Mouse (Mus musculus) frontal cortex, postnatal 36 days (tissue): ENCODE measurements around the gene Zfp987.
"Not testable (repeated sequence)": the region's sequence is repeated elsewhere in the genome, so short reads cannot be mapped to it uniquely, and the experiment has no call there.

Source experiments
- DNase-seq, 2 experiments: peaks; one replicate each; pipeline ENCODE4 v3.0.0; 2022; ENCODE audit warnings: low spot score in 2 of 2

The Zfp987 gene

GRCm38 (mm10) chr4:146096998-146097397 is at the start of gene Zfp987:
TSS of gene Zfp987 (plus strand) at chr4:146097298.
- DNase-seq = not testable (repeated sequence)

GRCm38 (mm10) chr4:146052536-146052935 is 44.6 kb upstream of the Zfp987 start:
- not testable (repeated sequence) for DNase-seq

DNA sequence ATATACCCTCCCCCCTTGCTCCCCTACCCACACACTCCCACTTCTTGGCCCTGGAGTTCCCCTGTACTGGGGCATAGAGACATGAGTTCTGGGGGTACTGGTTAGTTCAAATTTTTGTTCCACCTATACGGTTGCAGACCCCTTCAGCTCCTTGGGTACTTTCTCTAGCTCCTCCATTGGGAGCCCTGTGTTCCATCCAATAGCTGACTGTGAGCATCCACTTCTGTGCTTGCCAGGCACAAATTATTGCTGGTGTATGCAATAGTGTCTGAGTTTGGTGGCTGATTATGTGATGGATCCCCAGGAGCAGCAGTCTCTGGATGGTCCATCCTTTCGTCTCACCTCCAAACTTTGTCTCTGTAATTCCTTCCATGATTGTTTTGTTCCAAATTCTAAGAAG is 43.7 kb upstream of the Zfp987 start:
- DNase-seq = not testable (repeated sequence)

DNA sequence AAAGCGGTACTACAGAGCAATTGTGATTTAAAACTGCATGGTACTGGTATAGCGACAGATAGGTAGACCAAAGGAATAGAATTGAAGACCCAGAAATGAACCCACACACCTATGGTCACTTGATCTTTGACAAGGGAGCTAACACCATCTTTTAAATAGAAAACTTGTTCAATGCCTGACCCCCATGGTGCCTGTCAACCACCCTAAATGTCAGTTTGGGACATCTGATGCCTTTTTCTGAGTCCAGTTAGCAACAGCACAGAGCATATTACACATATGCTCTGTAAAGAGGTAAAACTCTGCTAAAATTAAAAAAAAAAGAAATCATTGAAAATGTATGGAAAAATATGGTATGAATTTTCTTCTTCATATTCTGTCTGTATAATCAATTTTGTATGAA is 41.8 kb upstream of the Zfp987 start:
- DNase-seq = no peak

DNA sequence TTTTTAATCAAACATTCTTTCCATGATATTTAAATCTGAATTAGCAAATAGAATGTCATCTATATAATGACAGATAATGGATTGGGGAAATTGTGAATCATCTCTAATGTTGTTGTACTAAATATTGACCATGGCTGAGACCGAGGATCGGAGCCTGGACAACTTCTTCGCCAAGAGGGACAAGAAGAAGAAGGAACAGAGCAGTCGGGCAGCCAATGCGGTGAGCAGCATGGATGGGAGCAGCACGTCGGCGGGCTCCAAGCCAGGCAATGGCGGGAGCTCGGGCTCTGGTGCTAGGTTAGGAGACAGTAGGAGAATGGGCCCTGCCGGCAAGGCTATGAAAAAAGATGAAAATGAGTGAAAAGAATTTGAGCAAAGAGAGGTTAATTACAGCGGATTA is 38.5 kb upstream of the Zfp987 start:
- not testable (repeated sequence) for DNase-seq

DNA sequence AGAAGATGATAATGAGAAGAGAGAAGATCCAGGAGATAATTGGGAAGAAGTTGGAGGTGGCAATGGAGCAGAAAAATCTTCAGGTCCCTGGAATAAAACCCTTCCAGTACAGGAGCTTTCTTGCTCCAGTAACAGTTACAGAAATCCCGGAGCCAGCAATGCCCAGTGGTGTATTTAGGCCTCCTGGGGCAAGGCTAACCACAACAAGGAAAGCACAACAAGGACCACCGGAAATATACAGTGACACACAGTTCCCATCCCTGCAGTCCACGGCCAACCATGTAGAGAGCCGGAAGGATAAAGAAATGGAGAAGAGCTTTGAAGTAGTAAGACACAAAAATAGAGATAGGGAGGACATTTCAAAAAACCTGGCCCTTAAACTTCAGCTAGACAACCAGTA is 38.0 kb upstream of the Zfp987 start:
- not testable (repeated sequence) for DNase-seq

- DNase-seq = not testable (repeated sequence)
These were observed 37.0 kb upstream of the Zfp987 start for GRCm38 (mm10) chr4:146059974-146060693.

DNA sequence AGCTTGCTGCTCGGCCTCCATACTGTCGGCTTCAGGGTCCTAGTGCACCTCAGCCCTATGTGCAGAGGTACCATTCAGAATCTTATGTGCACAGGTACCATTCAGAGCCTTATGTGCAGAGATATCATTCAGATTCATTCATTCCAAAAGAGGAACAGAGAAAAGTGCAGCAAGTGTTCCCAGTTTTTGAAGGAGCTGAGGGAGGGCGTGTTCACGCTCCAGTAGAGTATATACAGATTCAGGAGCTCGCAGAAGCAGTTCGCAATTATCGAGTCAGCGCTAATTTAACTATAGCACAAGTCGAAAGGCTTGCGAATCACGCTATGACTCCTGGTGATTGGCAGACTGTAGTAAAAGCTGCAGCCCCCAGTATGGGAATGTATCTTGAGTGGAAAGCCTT is 36.0 kb upstream of the Zfp987 start:
- DNase-seq = not testable (repeated sequence)

- not testable (repeated sequence) for DNase-seq
These were observed 35.1 kb upstream of the Zfp987 start for GRCm38 (mm10) chr4:146062021-146062420.

- DNase-seq = not testable (repeated sequence)
These were observed 34.1 kb upstream of the Zfp987 start for GRCm38 (mm10) chr4:146063001-146063400.

DNA sequence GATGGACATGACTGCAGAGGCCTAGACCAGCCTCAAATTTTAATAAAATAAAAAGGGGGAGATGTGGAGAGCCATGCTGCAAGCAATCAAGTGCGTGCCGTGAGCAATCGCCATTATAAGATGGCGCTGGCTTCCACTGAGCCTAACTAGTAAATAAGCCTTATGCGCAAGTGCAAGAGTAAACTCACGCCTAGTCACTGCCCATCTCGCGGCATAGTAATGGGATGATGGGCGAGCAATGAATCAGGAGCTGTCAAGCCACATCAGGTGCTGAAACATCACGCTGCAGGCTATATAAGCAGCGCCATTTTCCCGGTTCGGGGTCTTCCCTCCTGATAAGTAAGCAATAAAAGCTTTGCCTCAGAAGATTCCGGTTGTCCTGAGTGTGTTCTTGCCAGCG is 33.5 kb upstream of the Zfp987 start:
- not testable (repeated sequence) for DNase-seq

- DNase-seq = not testable (repeated sequence)
These were observed 32.3 kb upstream of the Zfp987 start for GRCm38 (mm10) chr4:146064807-146065206.

DNA sequence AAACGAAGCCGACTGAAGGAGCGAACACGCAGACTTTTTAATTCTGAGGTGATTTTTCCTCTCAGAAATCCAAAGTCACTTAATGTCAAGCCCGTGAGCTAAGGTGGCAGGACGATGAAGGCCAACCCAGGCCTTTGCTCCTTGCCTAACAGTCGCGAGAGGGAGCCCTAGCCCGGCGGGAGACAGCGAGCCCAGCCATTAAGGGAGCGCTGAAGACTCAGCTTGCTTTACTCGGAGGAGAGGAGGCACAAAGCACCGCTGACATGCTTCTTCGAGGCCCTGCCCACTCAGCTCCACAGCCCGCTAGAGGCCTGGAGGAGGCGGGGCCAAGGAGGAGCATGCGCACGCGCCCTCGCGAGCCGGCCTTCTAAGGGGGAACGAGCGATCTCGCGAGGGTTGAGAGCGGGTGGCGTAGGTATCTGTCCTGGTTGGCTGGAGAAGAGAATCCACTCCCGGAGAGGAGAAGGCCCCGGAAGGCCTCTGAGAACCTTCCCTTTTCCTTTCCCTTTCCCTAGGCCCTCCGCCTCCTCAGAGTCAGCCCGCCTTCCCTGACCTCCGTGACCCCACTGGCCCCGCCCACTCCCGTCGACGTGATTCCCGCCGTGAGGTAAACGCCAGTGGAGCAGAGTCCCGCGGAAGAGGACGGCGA is 30.0 kb upstream of the Zfp987 start:
- not testable (repeated sequence) for DNase-seq

- DNase-seq = not testable (repeated sequence)
These were observed 29.5 kb upstream of the Zfp987 start for GRCm38 (mm10) chr4:146067594-146067993.

- not testable (repeated sequence) for DNase-seq
These were observed 23.8 kb upstream of the Zfp987 start for GRCm38 (mm10) chr4:146073264-146073663.

DNA sequence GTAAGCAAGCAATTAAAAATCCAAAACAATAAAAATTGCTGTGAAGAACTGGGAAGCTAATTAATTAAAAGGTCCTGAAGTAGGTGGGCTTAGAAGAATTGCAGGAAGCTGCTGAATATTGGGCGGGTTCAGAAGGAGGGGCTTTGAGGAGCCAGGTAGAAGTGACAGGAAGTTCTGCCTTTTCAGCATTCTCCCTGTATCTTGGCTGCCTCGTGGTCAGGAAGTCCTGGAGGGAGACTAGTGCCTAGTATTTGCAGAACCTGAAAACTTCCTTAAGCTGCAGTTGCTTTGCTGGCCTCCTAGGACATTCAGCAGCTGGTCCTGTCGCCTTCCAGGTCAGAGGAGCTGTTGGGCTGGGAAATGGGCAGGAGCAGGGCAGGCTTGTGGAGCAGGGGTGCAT is 4.3 kb downstream of the Zfp987 start:
- DNase-seq = not testable (repeated sequence)

DNA sequence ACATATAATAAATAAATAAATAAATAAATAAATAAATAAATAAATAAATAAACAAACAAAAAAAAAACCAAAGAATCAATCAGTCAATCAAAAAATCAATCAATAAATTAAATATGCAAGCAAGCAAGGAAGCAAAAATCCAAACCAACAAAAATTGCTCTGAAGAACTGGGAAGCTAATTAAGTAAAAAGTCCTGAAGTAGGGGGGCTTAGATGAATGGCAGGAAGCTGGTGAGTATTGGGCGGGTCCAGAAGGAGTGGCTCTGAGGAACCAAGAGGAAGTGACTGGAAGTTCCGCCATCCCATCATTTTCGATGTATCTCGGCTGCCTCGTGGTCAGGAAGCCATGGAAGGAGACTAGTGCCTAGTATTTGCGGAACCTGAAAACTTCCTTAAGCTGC is 59.4 kb downstream of the Zfp987 start, which contains the start of gene Zfp600:
Gene Zfp600 (plus strand): TSS at position 301 of the 400 bp plus-strand sequence.
- DNase-seq = not testable (repeated sequence)

- not testable (repeated sequence) for DNase-seq
These were observed 65.8 kb downstream of the Zfp987 start for GRCm38 (mm10) chr4:146162893-146163292.

DNA sequence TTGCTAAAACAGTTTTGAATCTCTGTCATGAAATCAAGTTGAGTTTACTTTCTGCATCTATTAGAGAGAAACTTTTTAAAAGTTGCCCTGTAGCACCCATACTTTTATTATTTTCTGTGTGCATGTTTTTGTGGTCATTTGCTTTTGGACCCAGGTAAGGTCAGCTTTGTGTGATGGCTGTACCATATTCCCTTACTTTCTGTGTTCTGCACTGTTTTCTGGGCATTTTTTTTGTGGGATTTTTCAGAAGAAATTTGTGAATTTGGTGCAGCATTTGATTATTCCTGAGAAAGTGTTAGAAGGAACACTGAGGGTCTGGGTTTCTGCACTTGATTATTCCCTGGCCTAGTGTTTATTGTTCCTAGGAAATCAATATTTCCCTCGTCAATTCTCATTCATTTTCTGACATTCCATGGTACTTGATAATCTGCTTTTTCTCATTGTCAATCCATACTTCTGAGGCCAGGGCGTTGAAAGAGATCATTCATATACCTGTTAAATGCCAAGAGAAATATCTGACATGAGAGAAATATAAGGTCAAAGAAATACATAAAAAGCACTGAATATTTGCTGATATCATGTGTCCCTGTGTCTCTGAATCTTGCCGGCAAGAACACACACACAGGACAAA is 70.2 kb downstream of the Zfp987 start:
- not testable (repeated sequence) for DNase-seq

- DNase-seq = not testable (repeated sequence)
These were observed 70.9 kb downstream of the Zfp987 start for GRCm38 (mm10) chr4:146167879-146168532.

GRCm38 (mm10) chr4:146168730-146169215 is 71.7 kb downstream of the Zfp987 start:
- not testable (repeated sequence) for DNase-seq
